Mouse (Mus musculus) kidney, postnatal 25 days (tissue): ENCODE measurements around the gene Krtap6-1.
"Not testable (repeated sequence)": the region's sequence is repeated elsewhere in the genome, so short reads cannot be mapped to it uniquely, and the experiment has no call there.

ENCODE experiments used
- DNase-seq, 2 experiments: peaks; one replicate each; pipeline ENCODE4 v3.0.0; 2021; ENCODE audit warnings: mixed read lengths in 2 of 2

The Krtap6-1 gene

DNA sequence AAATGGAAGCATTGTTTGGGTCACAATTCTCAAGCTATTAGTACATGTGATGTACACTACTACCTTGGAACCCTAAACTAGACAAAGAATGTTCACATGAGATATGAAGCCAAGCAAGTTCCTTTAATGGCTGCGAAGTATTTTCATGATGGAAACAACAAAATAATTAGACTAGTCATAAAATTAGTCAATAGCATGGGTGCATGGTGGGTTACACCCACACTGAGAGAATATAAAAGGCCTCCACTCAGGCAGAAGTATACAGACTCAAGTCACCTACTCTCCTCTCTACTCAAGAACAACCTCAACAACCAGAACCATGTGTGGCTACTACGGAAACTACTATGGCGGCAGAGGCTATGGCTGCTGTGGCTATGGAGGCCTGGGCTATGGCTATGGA, at the start of gene Krtap6-1:
TSS of gene Krtap6-1 (plus strand) at position 301 of the 400 bp plus-strand sequence.
- not testable (repeated sequence) for DNase-seq

DNA sequence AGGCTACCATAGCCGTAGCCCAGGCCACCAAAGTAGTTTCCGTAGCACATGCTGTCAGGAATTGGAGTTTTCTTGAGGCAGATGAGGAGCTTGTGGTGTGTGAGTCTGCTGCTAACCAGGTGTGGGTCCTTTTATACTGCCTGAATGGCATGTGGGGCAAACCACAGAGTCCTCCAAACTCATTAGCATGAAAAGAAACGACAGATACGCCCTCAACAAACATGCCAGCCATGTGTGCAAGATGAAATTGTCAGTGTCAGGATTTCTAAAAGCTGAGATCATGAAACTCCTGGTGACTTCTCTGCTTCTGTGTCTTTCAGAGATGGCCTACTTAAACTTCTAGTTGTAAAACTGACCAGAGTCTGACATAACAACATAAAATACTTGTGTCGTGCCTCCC, 20.8 kb upstream of the Krtap6-1 start, which contains the start of gene Krtap22-2:
TSS of gene Krtap22-2 (minus strand) at position 101 of the 400 bp plus-strand sequence.
- no peak for DNase-seq

DNA sequence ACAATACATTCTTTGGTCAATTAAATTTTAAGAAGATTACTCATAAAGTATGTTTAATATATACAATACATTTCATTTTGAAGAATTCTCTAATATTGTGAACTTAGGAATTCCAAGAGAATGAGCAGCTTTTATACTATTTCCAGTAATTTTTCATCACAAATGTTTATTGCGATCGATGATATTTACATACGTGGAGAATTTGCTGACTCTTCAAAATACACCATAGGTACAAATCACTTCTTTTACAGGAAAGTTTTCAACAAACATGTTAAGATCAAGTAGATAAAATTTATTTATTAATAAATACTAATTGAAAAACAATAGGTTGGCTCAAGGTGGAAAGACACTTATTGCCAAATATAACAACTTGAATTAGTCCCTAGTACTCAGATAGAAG, 17.5 kb upstream of the Krtap6-1 start:
- no peak for DNase-seq

DNA sequence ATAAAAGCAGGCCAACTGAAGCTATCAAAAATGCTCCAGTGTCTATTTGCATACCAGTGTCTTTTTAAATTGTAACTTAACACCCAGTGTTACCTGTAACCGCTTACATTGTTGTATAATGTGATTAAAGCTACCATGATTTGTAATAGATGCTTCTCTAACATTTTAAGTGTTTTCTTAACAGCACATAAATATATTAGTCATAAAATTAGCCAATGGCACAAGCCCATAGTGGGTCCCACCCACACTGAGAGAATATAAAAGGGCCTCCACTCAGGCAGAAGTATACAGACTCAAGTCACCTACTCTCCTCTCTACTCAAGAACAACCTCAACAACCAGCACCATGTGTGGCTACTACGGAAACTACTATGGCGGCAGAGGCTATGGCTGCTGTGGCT, 16.5 kb upstream of the Krtap6-1 start, which contains the start of gene Gm10229:
TSS of gene Gm10229 (plus strand) at position 301 of the 400 bp plus-strand sequence.
- not testable (repeated sequence) for DNase-seq

DNA sequence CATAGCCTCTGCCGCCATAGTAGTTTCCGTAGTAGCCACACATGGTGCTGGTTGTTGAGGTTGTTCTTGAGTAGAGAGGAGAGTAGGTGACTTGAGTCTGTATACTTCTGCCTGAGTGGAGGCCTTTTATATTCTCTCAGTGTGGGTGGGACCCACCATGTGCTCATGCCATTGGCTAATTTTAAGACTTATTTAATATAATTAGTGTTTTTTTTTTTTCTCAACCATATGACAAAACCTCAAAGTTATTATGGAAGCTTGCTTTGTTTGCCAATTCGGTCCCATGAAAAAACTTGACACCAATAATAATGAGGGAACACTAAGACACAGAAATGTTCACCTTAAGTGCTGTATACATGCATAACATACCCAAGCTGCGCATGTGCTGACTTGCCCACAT, 9.9 kb downstream of the Krtap6-1 start, which contains the start of gene Gm10228:
TSS of gene Gm10228 (minus strand) at position 101 of the 400 bp plus-strand sequence.
- DNase-seq, result not testable (repeated sequence)

DNA sequence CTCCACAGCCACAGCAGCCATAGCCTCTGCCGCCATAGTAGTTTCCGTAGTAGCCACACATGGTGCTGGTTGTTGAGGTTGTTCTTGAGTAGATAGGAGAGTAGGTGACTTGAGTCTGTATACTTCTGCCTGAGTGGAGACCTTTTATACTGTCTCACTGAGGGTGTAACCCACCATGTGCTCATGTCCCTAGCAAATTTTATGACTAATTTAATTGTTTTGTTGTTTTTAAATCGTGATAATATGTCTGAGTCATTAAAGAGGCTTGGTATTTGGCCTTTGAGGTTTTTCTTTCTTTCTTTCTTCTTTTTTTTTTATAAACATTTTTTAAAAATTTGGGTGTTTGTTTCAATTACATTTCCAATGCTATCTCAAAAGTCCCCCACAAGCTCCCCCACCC, 16.3 kb downstream of the Krtap6-1 start, which contains the start of gene Krtap6-5:
TSS of gene Krtap6-5 (minus strand) at position 101 of the 400 bp plus-strand sequence.
- DNase-seq, result no peak

DNA sequence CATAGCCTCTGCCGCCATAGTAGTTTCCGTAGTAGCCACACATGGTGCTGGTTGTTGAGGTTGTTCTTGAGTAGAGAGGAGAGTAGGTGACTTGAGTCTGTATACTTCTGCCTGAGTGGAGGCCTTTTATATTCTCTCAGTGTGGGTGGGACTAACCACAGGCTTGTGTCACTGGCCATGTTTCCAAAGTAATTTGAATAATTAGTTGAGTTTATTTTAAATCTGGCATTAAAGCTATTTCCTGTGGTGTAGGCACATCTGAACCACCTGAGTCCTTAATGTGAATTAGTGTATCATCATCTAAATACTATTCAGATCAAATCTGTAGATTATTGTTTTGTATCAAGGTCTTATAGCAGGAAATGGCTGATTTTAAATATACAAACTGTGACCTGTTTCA, 32.4 kb downstream of the Krtap6-1 start, which contains the start of gene 1110025L11Rik:
TSS of gene 1110025L11Rik (minus strand) at position 101 of the 400 bp plus-strand sequence.
- DNase-seq, result not testable (repeated sequence)

DNA sequence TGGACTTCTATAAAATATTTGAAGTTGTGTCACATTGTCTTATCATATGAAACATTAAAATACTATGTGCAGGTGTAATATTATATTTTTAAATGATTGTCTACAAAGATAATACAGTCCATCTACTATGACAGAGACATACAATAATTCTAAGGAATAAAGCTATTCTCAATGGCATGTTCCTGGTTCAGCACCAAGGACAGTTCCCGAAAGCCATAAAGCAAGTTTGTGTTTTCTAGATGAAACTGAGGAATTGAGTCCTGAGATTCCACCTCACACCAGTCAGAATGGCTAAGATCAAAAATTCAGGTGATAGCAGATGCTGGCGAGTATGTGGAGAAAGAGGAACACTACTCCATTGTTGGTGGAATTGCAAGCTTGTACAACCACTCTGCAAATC, 39.5 kb downstream of the Krtap6-1 start:
- DNase-seq, result peak in 1 of 2 experiments; percentile 5
